Mouse (Mus musculus): ENCODE data around the gene CN725425. TPM values are rescaled to one million over a fixed set of nuclear protein-coding genes. Genes with fewer than 3 reads are reported as not detected.

Gene CN725425
- polyA plus RNA-seq (2012; rRNA removed), result not detected in 2 replicates

GRCm38 (mm10) chr15:91199256-91199905, at the start of gene CN725425:
Gene CN725425 (plus strand): TSS chr15:91199494.

GRCm38 (mm10) chr15:91191412-91192222, 7.7 kb upstream of the CN725425 start, which contains the start of gene Abcd2:
Gene Abcd2 (minus strand): TSS chr15:91191799.

Other genes with a start within 250 kb of the CN725425 start
- gene Kif21a, start 149.5 kb upstream of the CN725425 start, polyA plus RNA-seq (2012; rRNA removed), result 5.3 and 7.8 TPM in 2 replicates
- gene Abcd2, start 7.7 kb upstream of the CN725425 start, polyA plus RNA-seq (2012; rRNA removed), result 3.1 and 8.1 TPM in 2 replicates